Mouse (Mus musculus): ENCODE results near the gene Cep41.
A peak's percentile ranks its signal among the peaks of the same experiment; 100 is the strongest.

Cep41 gene

GRCm38 (mm10) chr6:30693350-30693991 is at the start of gene Cep41:
Gene Cep41, minus strand, starts transcription at chr6:30693749.
- peak; percentile 96 for DNase-seq (ENCODE audit: low spot score)

GRCm38 (mm10) chr6:30739177-30739747 is 45.7 kb upstream of the Cep41 start:
- DNase-seq (ENCODE audit: low spot score): no peak

GRCm38 (mm10) chr6:30738464-30739006 is 45.0 kb upstream of the Cep41 start:
- no peak for DNase-seq (ENCODE audit: low spot score)

GRCm38 (mm10) chr6:30737548-30738463 is 44.3 kb upstream of the Cep41 start:
- DNase-seq (ENCODE audit: low spot score): peak; percentile 66

- peak; percentile 75 for DNase-seq (ENCODE audit: low spot score)
These were observed 43.5 kb upstream of the Cep41 start for GRCm38 (mm10) chr6:30736864-30737547.

GRCm38 (mm10) chr6:30736372-30736762 is 42.8 kb upstream of the Cep41 start:
- DNase-seq (ENCODE audit: low spot score): no peak

GRCm38 (mm10) chr6:30735728-30736371 is 42.3 kb upstream of the Cep41 start:
- DNase-seq (ENCODE audit: low spot score): no peak

GRCm38 (mm10) chr6:30734988-30735727 is 41.6 kb upstream of the Cep41 start:
- no peak for DNase-seq (ENCODE audit: low spot score)

- DNase-seq (ENCODE audit: low spot score): no peak
These were observed 40.9 kb upstream of the Cep41 start for GRCm38 (mm10) chr6:30734465-30734864.

GRCm38 (mm10) chr6:30732571-30733130 is 39.1 kb upstream of the Cep41 start:
- no peak for DNase-seq (ENCODE audit: low spot score)

- DNase-seq (ENCODE audit: low spot score): no peak
These were observed 36.9 kb upstream of the Cep41 start for GRCm38 (mm10) chr6:30730301-30730971.

GRCm38 (mm10) chr6:30723331-30723730 is 29.8 kb upstream of the Cep41 start, which contains the start of gene Mest:
Gene Mest, plus strand, starts transcription at chr6:30723547.
- DNase-seq (ENCODE audit: low spot score): no peak

- DNase-seq (ENCODE audit: low spot score): no peak
These were observed 29.0 kb upstream of the Cep41 start for GRCm38 (mm10) chr6:30722385-30723164.

- no peak for DNase-seq (ENCODE audit: low spot score)
These were observed 23.2 kb upstream of the Cep41 start for GRCm38 (mm10) chr6:30716796-30717195.

GRCm38 (mm10) chr6:30714891-30715471 is 21.4 kb upstream of the Cep41 start:
- no peak for DNase-seq (ENCODE audit: low spot score)

GRCm38 (mm10) chr6:30713896-30714295 is 20.3 kb upstream of the Cep41 start:
- DNase-seq (ENCODE audit: low spot score): no peak

- DNase-seq (ENCODE audit: low spot score): no peak
These were observed 19.9 kb upstream of the Cep41 start for GRCm38 (mm10) chr6:30713455-30713854.

GRCm38 (mm10) chr6:30712484-30712883 is 18.9 kb upstream of the Cep41 start:
- DNase-seq (ENCODE audit: low spot score): no peak

GRCm38 (mm10) chr6:30711365-30711763 is 17.8 kb upstream of the Cep41 start:
- DNase-seq (ENCODE audit: low spot score): no peak

All from layer of hippocampus, adult 11-12 months (tissue).